13 mouse cellular contexts compared by ENCODE assay signal in genomic region chr10:116740073-116740472, GRCm38 (mm10).
A peak's percentile ranks its signal among the peaks of the same experiment; 100 is the strongest.
DNase-seq lines count a peak whose midpoint lies in the region; ATAC-seq lines count a peak whose summit lies in the region.
"Had no signal": no experiment of that assay in that cellular context is flagged by ENCODE, and none has a peak within 500 bp of the region (broad histone marks: within the 10 kb centered on the region; RNA-seq: fewer than 3 reads in every experiment).

No protein-coding gene starts in this region.

- no peak; the same call in 1 of the 2 replicates for ATAC-seq in heart, embryonic 11.5 days (replicated peaks; ENCODE audit: insufficient number of reproducible peaks, low FRiP score, low TSS enrichment)
- no peak for ATAC-seq in intestine, embryonic 15.5 days
- ATAC-seq: activated CD4-positive, CD25-positive, alpha-beta regulatory T cell, adult 4 months had no signal

- DNase-seq in heart, embryonic 10.5 days (ENCODE audit: low spot score) = no peak
- DNase-seq in right cerebral cortex, adult 2 months (ENCODE audit: low spot score in 2 of 2) = peak; percentile 46 to 62
- DNase-seq in right cerebral cortex, postnatal 4 days = no peak
- peak; percentile 48 to 63 for DNase-seq in left cerebral cortex, adult 9 months (ENCODE audit: low spot score in 2 of 2)
- DNase-seq in urinary bladder, postnatal 14 days (ENCODE audit: low spot score) = no peak
- no peak for DNase-seq in adrenal gland, adult 18-20 months (ENCODE audit: low spot score in 2 of 2)
- DNase-seq: cerebellum, postnatal 10 days; kidney, adult 2 months; thymus, adult 18-20 months had no signal

- no peak overlapping the region for H3K4me2 ChIP-seq in heart, embryonic 11.5 days
- H3K4me2 ChIP-seq in intestine, embryonic 15.5 days (replicated peaks) = no peak overlapping the region
- H3K4me2 ChIP-seq: liver, embryonic 15.5 days had no signal

- no peaks in the 10 kb centered on the region for H3K36me3 ChIP-seq in heart, embryonic 10.5 days
- H3K36me3 ChIP-seq in heart, embryonic 11.5 days (ENCODE audit: control insufficient read depth, insufficient read depth, low read length) = no peaks in the 10 kb centered on the region
- no peaks in the 10 kb centered on the region for H3K36me3 ChIP-seq in intestine, embryonic 15.5 days
- H3K36me3 ChIP-seq: liver, embryonic 15.5 days had no signal

- H3K27ac ChIP-seq in heart, embryonic 10.5 days = peak overlapping the region; percentile 69
- H3K27ac ChIP-seq in heart, embryonic 11.5 days (ENCODE audit: low read depth, low read length) = no peak overlapping the region
- H3K27ac ChIP-seq in intestine, embryonic 15.5 days = no peak overlapping the region; the same call in 1 of the 2 replicates
- H3K27ac ChIP-seq: liver, embryonic 15.5 days had no signal

- H3K9ac ChIP-seq in heart, embryonic 11.5 days (ENCODE audit: low read depth, low read length) = no peak overlapping the region
- no peak overlapping the region for H3K9ac ChIP-seq in intestine, embryonic 15.5 days
- H3K9ac ChIP-seq: liver, embryonic 15.5 days had no signal

- H3K4me1 ChIP-seq in heart, embryonic 10.5 days = peaks cover 22% of the 10 kb centered on the region
- peaks cover 4% of the 10 kb centered on the region; the same call in 1 of the 2 replicates for H3K4me1 ChIP-seq in heart, embryonic 11.5 days (ENCODE audit: control insufficient read depth, insufficient read depth, low read length)
- H3K4me1 ChIP-seq in intestine, embryonic 15.5 days (replicated peaks) = no peaks in the 10 kb centered on the region
- H3K4me1 ChIP-seq: liver, embryonic 15.5 days had no signal

- no peaks in the 10 kb centered on the region for H3K9me3 ChIP-seq in heart, embryonic 10.5 days
- H3K9me3 ChIP-seq in heart, embryonic 11.5 days (replicated peaks; ENCODE audit: control insufficient read depth, low read length) = no peaks in the 10 kb centered on the region
- H3K9me3 ChIP-seq in intestine, embryonic 15.5 days = no peaks in the 10 kb centered on the region
- H3K9me3 ChIP-seq: liver, embryonic 15.5 days had no signal

- 47% methylated on average over 7 of the region's 7 CpGs for WGBS in heart, embryonic 10.5 days
- WGBS in heart, embryonic 11.5 days (ENCODE audit: insufficient replicate concordance) = 56% methylated on average over 7 of the region's 7 CpGs
- 71% methylated on average over 7 of the region's 7 CpGs for WGBS in intestine, embryonic 15.5 days

- no peak overlapping the region for H3K4me3 ChIP-seq in heart, embryonic 10.5 days
- H3K4me3 ChIP-seq in heart, embryonic 11.5 days (ENCODE audit: low read depth, low read length) = no peak overlapping the region
- no peak overlapping the region for H3K4me3 ChIP-seq in intestine, embryonic 15.5 days (replicated peaks)
- H3K4me3 ChIP-seq: liver, embryonic 15.5 days had no signal

- 0 out of 2 replicates have a peak, but pooled peaks cover 5% of the 10 kb centered on the region for H3K27me3 ChIP-seq in heart, embryonic 10.5 days (ENCODE audit: insufficient read depth, poor library complexity, severe bottlenecking)
- no peaks in the 10 kb centered on the region for H3K27me3 ChIP-seq in heart, embryonic 11.5 days (ENCODE audit: control insufficient read depth, insufficient read depth, low read length)
- no peaks in the 10 kb centered on the region for H3K27me3 ChIP-seq in intestine, embryonic 15.5 days (replicated peaks)
- H3K27me3 ChIP-seq: liver, embryonic 15.5 days had no signal

Comparison
In these comparisons a context has a peak if more than half of its experiments do, and no peak if none do; other contexts are left out.
1. DNase-seq: peak in right cerebral cortex, adult 2 months (2 of 2) and left cerebral cortex, adult 9 months (2 of 2); none in heart, embryonic 10.5 days (single experiment), right cerebral cortex, postnatal 4 days (single experiment), urinary bladder, postnatal 14 days (single experiment) and adrenal gland, adult 18-20 months (0 of 2).